Mouse (Mus musculus) urinary bladder, postnatal 0 days (tissue): ENCODE results near the gene Otud4. TPM values are rescaled to one million over a fixed set of nuclear protein-coding genes. Genes with fewer than 3 reads are reported as not detected.

Source experiments
- polyA plus RNA-seq: library from polyadenylated mRNA; unstranded; fragments of >200 nt; fragmentation: Nextera tagmentation; extraction: Ambion mirVana; gene quantifications from 2 replicates; pipeline ENCODE4 v1.2.1, GENCODE M21; 2015

The Otud4 gene
- polyA plus RNA-seq: 8.1 and 9.2 TPM in 2 replicates

GRCm38 (mm10) chr8:79639586-79640451 lies at the start of gene Otud4:
Gene Otud4 (plus strand): TSS chr8:79639618.

DNA sequence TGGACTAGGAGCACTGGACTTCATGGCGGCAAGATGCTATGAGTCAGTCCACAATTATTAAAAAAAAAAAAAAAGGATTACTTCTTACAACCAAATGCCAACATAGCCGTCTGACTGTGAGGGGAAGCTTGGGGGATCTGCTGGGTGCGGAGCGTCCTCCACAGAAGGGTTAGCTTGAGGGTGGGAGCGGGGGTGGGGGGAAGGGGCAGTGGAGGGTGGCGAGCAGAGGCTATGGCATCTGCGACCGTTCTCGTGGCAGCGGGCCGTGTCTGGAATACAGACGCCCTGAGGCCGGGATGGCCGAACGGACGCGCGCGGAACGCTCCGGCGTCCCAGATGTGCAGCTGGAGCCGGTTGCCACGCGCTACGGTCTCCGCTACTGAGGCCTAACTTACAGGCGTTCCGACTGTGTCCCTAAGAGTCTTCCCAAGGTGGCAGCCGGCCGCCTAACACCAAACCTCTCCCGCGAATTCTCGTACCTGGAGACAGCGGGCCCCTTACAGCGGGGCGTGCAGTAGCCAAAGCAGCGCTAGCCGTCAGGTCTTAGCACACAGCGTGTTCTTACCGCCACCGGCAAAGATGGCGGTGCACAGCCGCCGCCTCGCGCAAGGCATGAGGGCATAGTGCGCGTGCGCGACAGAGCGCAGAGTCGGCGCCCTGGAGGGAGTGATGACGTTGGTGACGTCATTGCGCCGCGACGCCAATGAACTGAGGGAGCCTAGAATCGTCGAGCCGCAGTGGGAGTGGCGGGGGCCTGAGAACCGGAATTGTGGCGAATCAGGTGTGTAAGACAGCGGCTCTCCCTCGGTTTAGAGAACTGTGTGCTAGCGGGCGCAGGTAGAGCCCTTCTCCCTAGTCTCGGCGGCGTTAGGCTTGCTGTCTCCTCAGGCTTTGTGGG lies 71.9 kb downstream of the Otud4 start, which contains the start of the genes Abce1 and Anapc10:
Gene Abce1, minus strand, starts transcription at position 677 of the 898 bp plus-strand sequence.
Gene Anapc10, plus strand, starts transcription at position 757 of the 898 bp plus-strand sequence.

Other genes starting within 250 kb of the Otud4 start
- gene Smad1, start 240.1 kb upstream of the Otud4 start, polyA plus RNA-seq: 32.0 and 39.4 TPM in 2 replicates
- gene Abce1, start 72.1 kb downstream of the Otud4 start, polyA plus RNA-seq: 47.0 and 58.9 TPM in 2 replicates
- 37.1 and 37.6 TPM in 2 replicates for gene Anapc10, start 72.2 kb downstream of the Otud4 start, polyA plus RNA-seq